Mouse (Mus musculus) liver, adult (tissue): ENCODE measurements at regions not wholly inside any gene's neighbourhood (a gene's known extent, or its start where the extent isn't known, plus 50 kb on each side); places are given as distances from the start of the nearest gene placed in this dataset.
A peak's percentile ranks its signal among the peaks of the same experiment; 100 is the strongest.

ENCODE experiments used
- GATA4 ChIP-seq: IDR thresholded peaks from 2 replicates; pipeline ENCODE4 v1.6.1; 2014; ENCODE audit warnings: mild to moderate bottlenecking, low read length; ENCODE audit not compliant: insufficient replicate concordance

DNA sequence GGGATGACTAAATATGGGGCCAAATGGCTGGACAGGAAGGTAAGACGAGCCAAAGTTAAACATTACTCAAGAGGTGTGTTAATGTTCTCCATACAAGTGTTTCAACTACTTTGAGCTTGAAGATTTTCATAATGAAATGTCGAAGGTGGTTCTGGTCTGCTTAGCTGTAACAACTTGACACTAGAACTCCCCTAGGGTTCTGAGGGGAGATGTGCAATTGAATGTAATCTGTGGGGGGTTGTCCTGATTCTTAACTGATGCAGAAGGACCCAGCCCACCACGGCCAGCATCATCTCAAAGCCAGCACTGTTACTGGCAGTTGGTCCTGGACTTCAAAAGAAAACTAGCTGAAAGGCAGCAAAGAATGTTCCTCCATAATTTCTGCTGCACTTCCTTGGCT lies 55.3 kb downstream of the Gpr88 start:
- TF ChIP-seq GATA4: no peak

DNA sequence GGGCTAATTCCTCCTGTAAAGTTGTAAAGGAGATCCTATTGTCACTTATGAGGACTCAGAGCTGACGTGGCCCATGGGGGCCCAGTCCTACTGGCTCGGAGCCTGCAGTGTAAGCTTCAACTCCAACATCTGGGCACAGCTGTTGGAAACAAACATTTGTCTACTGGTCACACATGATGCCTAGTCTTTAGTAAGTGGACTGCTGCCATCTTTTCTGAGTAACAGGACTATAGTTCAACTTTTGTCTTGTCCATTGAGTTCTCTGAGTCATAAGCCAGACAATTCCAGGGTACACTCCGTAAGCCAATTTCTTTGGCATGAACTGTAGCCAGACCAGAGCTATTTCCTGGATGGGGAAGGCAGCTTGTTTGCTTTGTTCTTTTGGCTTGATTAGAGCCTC lies 58.6 kb downstream of the Gpr88 start:
- no peak for TF ChIP-seq GATA4

DNA sequence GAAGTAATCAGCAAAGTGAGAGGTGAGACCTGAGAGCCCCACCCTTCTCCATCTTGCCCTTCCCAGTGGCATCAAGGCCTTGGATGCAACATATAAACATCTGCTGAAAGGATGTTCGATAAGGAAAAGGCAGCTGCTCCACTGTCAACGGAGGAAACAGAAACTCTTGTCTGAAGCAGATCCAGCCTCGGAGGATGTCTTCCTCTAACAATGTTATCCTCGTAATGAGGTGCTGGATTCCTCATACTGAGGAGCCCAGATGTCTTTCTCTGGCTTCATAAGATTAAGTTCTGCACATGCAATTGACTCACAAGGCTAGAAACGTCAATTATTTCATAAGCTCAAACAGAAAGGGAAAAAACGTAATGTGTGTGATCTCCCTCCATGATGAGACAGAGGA lies 61.8 kb upstream of the Vcam1 start:
- TF ChIP-seq GATA4: no peak

DNA sequence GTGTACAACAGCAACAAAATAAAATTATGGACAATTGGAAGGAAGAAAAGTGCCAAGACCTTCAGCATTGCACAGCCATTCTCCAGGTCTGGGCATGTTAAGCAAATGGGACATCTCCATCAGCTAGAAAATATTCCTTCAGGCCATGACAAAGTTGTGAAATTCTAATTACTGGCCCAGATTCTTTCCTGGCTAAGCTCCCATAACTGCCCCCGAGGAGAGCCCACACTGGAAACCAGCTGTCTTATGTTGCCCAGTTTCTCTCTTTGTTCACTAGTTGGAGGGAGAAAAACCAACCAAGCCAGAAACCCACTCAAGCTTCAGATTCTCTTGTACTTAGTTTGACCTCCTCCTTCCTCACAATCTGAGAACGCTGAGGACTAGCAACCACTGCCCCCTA lies 61.2 kb upstream of the Vcam1 start:
- no peak for TF ChIP-seq GATA4

DNA sequence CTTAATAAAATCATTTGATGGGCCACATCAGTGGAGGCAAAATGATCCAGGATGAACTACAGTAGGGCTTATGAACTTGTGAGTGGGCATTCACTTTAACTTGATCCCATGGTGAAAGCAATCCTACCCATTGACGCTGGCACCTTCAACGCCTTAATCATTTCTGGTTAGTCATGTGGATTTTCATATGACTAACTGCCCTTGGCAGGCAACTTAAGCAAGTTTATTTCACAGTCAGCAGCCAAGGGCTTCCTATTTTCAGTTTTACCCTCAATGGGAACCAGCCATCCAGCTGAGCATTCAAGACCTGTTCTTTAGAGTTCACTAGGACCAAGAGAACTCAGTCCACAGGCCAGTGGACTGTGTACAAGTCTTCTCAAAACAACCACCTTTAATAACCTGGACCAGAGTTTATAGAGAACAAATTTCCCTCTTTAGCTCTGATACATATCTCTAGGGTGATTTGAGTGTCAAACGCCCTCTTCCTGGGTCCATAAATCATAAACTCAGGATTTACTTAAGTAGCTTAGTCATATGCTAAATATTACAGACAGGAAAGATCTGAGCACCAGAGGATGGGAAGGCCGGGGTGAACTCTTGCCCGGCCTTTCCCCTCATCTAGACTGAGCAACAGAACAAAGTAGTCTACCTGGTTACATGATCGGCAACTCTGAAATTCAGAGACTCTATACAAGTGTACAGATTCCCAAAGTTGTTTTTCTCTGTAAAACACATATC lies 60.0 kb upstream of the Vcam1 start:
- TF ChIP-seq GATA4: no peak

DNA sequence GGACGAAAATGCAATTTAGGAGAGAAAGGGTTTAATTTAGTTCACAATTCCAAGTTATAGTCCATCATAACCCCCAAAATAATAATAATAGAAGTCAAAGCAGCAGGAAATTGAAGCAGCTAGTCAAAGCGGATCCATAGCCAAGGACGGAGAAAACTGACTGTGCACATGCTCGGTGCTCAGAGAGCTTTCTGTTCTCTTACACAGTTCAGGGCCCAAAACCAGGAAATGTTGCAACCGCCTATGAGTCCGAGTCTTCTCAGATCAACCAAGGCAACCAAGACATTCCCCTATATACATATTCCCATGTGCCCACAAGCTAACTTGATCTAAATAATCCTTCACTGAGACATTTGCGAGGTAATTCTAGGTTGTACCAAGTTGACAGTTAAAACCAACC lies 55.7 kb upstream of the Vcam1 start:
- TF ChIP-seq GATA4: no peak

DNA sequence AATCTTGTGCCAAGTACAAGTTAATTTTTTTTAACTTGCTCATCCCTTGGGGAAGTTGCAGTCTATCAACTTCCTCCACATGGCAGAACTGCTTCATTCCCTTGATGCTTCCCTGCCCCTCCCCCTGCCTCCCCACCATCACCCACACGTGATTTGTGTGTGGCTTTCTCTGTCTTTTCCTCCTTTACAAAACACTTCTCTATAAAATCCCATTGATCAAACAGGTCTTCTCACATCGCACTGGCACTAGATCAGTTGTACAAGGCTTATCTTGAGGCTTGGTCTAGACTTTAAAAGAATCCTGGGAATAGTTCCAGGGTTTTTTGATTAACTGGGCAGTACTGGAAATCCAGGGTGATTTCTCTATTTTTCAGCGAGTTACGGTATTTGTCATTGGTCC lies 55.0 kb upstream of the Vcam1 start:
- TF ChIP-seq GATA4: peak; percentile 28; the same call in 1 of the 2 replicates

DNA sequence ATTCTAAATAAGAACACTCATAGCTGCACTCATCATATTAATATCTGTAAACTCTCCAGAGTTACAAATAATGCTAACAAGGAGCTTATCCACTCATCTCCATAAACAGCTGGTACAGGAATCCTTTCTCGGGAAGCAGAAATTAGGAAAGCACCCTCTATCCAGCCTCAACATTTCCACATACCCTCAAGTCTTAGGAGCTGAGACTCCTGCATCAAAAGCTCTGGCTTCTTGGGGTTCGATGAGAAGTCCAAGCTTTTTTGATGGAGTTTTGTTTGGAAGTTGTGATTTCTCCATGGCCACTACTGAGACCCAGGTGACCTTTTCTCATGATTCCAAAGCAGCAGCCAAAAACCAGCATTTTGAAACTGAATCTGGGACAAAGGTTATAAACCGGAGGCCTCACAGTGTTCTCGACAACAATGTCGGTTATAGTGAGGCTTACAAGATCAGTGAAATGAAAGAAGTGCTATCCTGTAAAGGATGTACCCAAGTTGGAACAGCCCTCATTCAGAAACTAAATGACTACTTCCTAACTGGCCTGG lies 50.9 kb upstream of the Vcam1 start:
- TF ChIP-seq GATA4: no peak
